Mouse (Mus musculus): ENCODE measurements around the gene Olfr178. TPM values are rescaled to one million over a fixed set of nuclear protein-coding genes. Genes with fewer than 3 reads are reported as not detected.

The Olfr178 gene
- polyA plus RNA-seq (2014; fragmentation: Nextera tagmentation; extraction: Ambion mirVana), result not detected in 2 replicates

DNA sequence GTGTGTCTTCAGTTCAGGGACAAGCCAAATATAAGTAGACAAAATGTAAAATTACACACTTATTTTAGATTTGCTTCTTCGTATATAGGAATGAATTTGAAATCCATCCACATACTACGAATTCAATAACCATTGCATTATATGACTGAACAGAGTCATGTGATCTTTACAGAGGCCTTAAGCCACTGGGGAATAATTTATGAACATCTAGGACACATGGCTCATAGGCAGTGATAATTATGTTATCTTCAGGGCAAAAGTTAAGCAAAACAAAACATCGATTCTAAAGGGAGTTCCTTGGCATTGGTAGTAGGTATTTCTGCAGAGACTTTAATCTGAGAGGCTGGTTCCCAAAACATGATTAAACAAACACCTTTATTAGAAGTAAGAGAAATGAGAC is at the start of gene Olfr178:
Gene Olfr178 (minus strand): TSS at position 101 of the 400 bp plus-strand sequence.
- 92% methylated on average over 3 of the region's 3 CpGs for WGBS
- H3K4me2 ChIP-seq (ENCODE audit: low read depth), result no peak within 1 kb of the TSS
- DNase-seq (ENCODE audit: low spot score), result no peak
- H3K36me3 ChIP-seq (ENCODE audit: control insufficient read depth, insufficient read depth, low read length), result no peaks in the 10 kb centered on the region
- no peaks in the 10 kb centered on the region for H3K9me3 ChIP-seq (ENCODE audit: control insufficient read depth, low read length)
- no peak for ATAC-seq (ENCODE audit: insufficient read depth, low FRiP score, low TSS enrichment)
- H3K27me3 ChIP-seq (ENCODE audit: control insufficient read depth, insufficient read depth, low read length), result no peaks in the 10 kb centered on the region
- no peak within 1 kb of the TSS for H3K4me3 ChIP-seq (ENCODE audit: low read depth, low read length)
- H3K9ac ChIP-seq (ENCODE audit: low read length), result no peak within 1 kb of the TSS
- H3K4me1 ChIP-seq (ENCODE audit: control insufficient read depth, insufficient read depth, low read length), result no peaks in the 10 kb centered on the region
- no peak within 1 kb of the TSS for H3K27ac ChIP-seq (ENCODE audit: low read depth, low read length)

DNA sequence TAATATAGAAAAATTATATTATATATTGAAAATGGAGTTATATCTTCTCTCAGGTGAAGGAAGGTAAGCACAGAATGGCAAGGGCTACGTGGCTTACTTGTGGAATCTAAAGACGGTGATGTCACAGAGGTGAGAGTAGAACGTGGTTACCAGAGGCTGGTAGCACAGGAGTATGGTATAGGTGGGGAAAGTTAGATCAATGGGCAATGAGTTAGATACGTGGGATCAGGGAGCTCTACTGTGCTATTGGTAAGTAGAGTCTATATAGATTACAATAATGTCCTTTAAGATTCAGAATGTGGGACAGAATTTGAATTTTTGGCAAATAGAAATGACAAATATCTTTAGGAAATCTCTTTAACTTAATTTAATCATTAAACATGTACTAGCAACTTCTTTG is 37.4 kb upstream of the Olfr178 start, which contains the start of gene Olfr180:
Gene Olfr180 (minus strand): TSS at position 101 of the 400 bp plus-strand sequence.
- no peak within 1 kb of the TSS for H3K27ac ChIP-seq (ENCODE audit: low read depth, low read length)
- no peak within 1 kb of the TSS for H3K4me2 ChIP-seq (ENCODE audit: low read depth)
- no peak for ATAC-seq (ENCODE audit: insufficient read depth, low FRiP score, low TSS enrichment)
- H3K27me3 ChIP-seq (ENCODE audit: control insufficient read depth, insufficient read depth, low read length), result no peaks in the 10 kb centered on the region
- no peaks in the 10 kb centered on the region for H3K9me3 ChIP-seq (ENCODE audit: control insufficient read depth, low read length)
- H3K4me1 ChIP-seq (ENCODE audit: control insufficient read depth, insufficient read depth, low read length), result no peaks in the 10 kb centered on the region
- H3K4me3 ChIP-seq (ENCODE audit: low read depth, low read length), result no peak within 1 kb of the TSS
- H3K36me3 ChIP-seq (ENCODE audit: control insufficient read depth, insufficient read depth, low read length), result no peaks in the 10 kb centered on the region
- 88% methylated on average over 4 of the region's 4 CpGs for WGBS
- no peak for DNase-seq (ENCODE audit: low spot score)
- no peak within 1 kb of the TSS for H3K9ac ChIP-seq (ENCODE audit: low read length)

DNA sequence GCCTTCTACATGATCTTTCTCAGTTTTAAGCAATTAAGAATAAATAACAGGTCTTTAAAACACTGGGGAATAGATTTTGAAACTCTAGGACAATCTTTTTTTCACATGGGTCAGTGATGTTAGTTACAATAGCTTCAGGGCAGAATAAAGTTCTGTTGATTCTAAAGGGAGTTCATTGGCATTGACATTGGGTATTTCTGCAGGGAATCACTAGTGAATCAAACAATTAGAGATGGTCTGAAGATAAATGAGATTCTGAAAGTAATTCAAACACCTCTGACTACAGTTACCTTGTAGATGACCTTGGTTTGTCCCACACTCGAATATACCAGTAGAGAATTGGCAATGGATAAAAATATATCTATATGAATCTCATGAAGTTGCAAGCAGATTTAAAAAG is 36.8 kb upstream of the Olfr178 start, which contains the start of gene Olfr181:
Gene Olfr181 (minus strand): TSS at position 101 of the 400 bp plus-strand sequence.
- 72% methylated on average over 1 of the region's 1 CpGs for WGBS
- H3K4me2 ChIP-seq (ENCODE audit: low read depth), result no peak within 1 kb of the TSS
- ATAC-seq (ENCODE audit: insufficient read depth, low FRiP score, low TSS enrichment), result no peak

GRCm38 (mm10) chr16:58884416-58884815 is 7.4 kb downstream of the Olfr178 start:
- WGBS, result 95% methylated on average over 2 of the region's 2 CpGs
- no peak overlapping the region for H3K4me2 ChIP-seq (ENCODE audit: low read depth)

More for the DNA sequence above, 36.8 kb upstream of the Olfr178 start, which contains the start of gene Olfr181:
- Histone ChIP-seq H3K9me3 (ENCODE audit: control insufficient read depth, low read length) (no peaks in the 10 kb centered on the region), H3K9ac (ENCODE audit: low read length) (no peak within 1 kb of the TSS), H3K36me3 (ENCODE audit: control insufficient read depth, insufficient read depth, low read length) (no peaks in the 10 kb centered on the region), H3K27me3 (ENCODE audit: control insufficient read depth, insufficient read depth, low read length) (no peaks in the 10 kb centered on the region), H3K4me1 (ENCODE audit: control insufficient read depth, insufficient read depth, low read length) (no peaks in the 10 kb centered on the region), H3K27ac (ENCODE audit: low read depth, low read length) (no peak within 1 kb of the TSS), H3K4me3 (ENCODE audit: low read depth, low read length) (no peak within 1 kb of the TSS)
- no peak for DNase-seq (ENCODE audit: low spot score)

DNA sequence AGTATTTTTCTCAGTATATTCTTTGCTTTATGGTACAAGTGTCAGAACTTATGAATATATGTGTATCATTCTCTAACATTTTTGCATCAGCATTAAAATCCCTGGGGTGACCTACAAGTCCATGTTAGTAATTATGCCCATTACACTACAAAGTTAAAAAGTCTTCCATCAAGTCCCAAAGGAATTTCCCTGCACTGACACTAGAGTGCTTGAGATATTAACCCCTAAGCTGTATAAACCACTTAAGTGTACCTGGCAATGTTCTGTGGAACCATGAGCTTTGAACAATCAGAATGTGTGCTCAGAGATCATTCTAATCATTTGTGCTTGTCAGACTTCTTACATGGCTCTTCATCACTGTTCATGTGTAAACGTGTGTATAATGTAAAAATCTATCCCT is 17.2 kb downstream of the Olfr178 start, which contains the start of gene Olfr177:
Gene Olfr177 (minus strand): TSS at position 101 of the 400 bp plus-strand sequence.
- Histone ChIP-seq H3K27me3 (ENCODE audit: control insufficient read depth, insufficient read depth, low read length) (no peaks in the 10 kb centered on the region), H3K4me1 (ENCODE audit: control insufficient read depth, insufficient read depth, low read length) (no peaks in the 10 kb centered on the region), H3K4me2 (ENCODE audit: low read depth) (no peak within 1 kb of the TSS), H3K9me3 (ENCODE audit: control insufficient read depth, low read length) (no peaks in the 10 kb centered on the region), H3K27ac (ENCODE audit: low read depth, low read length) (no peak within 1 kb of the TSS), H3K9ac (ENCODE audit: low read length) (no peak within 1 kb of the TSS), H3K36me3 (ENCODE audit: control insufficient read depth, insufficient read depth, low read length) (no peaks in the 10 kb centered on the region), H3K4me3 (ENCODE audit: low read depth, low read length) (no peak within 1 kb of the TSS)
- no peak for ATAC-seq (ENCODE audit: insufficient read depth, low FRiP score, low TSS enrichment)
- WGBS, result 71% methylated on average over 1 of the region's 1 CpGs
- no peak for DNase-seq (ENCODE audit: low spot score)

More at GRCm38 (mm10) chr16:58884416-58884815, 7.4 kb downstream of the Olfr178 start:
- Histone ChIP-seq H3K9ac (ENCODE audit: low read length) (no peak overlapping the region), H3K36me3 (ENCODE audit: control insufficient read depth, insufficient read depth, low read length) (no peaks in the 10 kb centered on the region), H3K4me1 (ENCODE audit: control insufficient read depth, insufficient read depth, low read length) (no peaks in the 10 kb centered on the region), H3K9me3 (ENCODE audit: control insufficient read depth, low read length) (no peaks in the 10 kb centered on the region), H3K4me3 (ENCODE audit: low read depth, low read length) (no peak overlapping the region), H3K27me3 (ENCODE audit: control insufficient read depth, insufficient read depth, low read length) (no peaks in the 10 kb centered on the region), H3K27ac (ENCODE audit: low read depth, low read length) (no peak overlapping the region)
- ATAC-seq (ENCODE audit: insufficient read depth, low FRiP score, low TSS enrichment) (no peak), DNase-seq (ENCODE audit: low spot score) (no peak)

GRCm38 (mm10) chr16:58861479-58861878 is 30.4 kb downstream of the Olfr178 start:
- Histone ChIP-seq H3K4me2 (ENCODE audit: low read depth) (no peak overlapping the region), H3K9ac (ENCODE audit: low read length) (no peak overlapping the region), H3K27ac (ENCODE audit: low read depth, low read length) (no peak overlapping the region), H3K9me3 (ENCODE audit: control insufficient read depth, low read length) (no peaks in the 10 kb centered on the region), H3K4me1 (ENCODE audit: control insufficient read depth, insufficient read depth, low read length) (no peaks in the 10 kb centered on the region), H3K36me3 (ENCODE audit: control insufficient read depth, insufficient read depth, low read length) (no peaks in the 10 kb centered on the region), H3K4me3 (ENCODE audit: low read depth, low read length) (no peak overlapping the region), H3K27me3 (ENCODE audit: control insufficient read depth, insufficient read depth, low read length) (no peaks in the 10 kb centered on the region)
- WGBS, result 77% methylated on average over 1 of the region's 1 CpGs
- ATAC-seq (ENCODE audit: insufficient read depth, low FRiP score, low TSS enrichment) (no peak), DNase-seq (ENCODE audit: low spot score) (no peak)

GRCm38 (mm10) chr16:58860032-58860737 is 31.7 kb downstream of the Olfr178 start:
- no peak for ATAC-seq (ENCODE audit: insufficient read depth, low FRiP score, low TSS enrichment)
- Histone ChIP-seq H3K9me3 (ENCODE audit: control insufficient read depth, low read length) (no peaks in the 10 kb centered on the region), H3K9ac (ENCODE audit: low read length) (no peak overlapping the region), H3K36me3 (ENCODE audit: control insufficient read depth, insufficient read depth, low read length) (no peaks in the 10 kb centered on the region), H3K4me2 (ENCODE audit: low read depth) (no peak overlapping the region), H3K27me3 (ENCODE audit: control insufficient read depth, insufficient read depth, low read length) (no peaks in the 10 kb centered on the region), H3K4me1 (ENCODE audit: control insufficient read depth, insufficient read depth, low read length) (no peaks in the 10 kb centered on the region), H3K27ac (ENCODE audit: low read depth, low read length) (no peak overlapping the region), H3K4me3 (ENCODE audit: low read depth, low read length) (no peak overlapping the region)
- 89% methylated on average over 2 of the region's 2 CpGs for WGBS
- no peak for DNase-seq (ENCODE audit: low spot score)
